Mouse (Mus musculus) C2C12 (cell line): ENCODE results near the gene Tkt. TPM values are rescaled to one million over a fixed set of nuclear protein-coding genes. Genes with fewer than 3 reads are reported as not detected.
"Not testable (repeated sequence)": the region's sequence is repeated elsewhere in the genome, so short reads cannot be mapped to it uniquely, and the experiment has no call there.

Experiments
- H3K27me3 ChIP-seq: one replicate; pipeline ENCODE4 v1.6.1; 2011; ENCODE audit not compliant: control insufficient read depth, insufficient read depth, insufficient read length
- H3K36me3 ChIP-seq: one replicate; pipeline ENCODE4 v1.6.1; 2011; ENCODE audit not compliant: control insufficient read depth, insufficient read depth
- H3K4me3 ChIP-seq: one replicate; pipeline ENCODE4 v1.5.1; 2011; ENCODE audit warnings: mild to moderate bottlenecking, control low read depth; ENCODE audit not compliant: poor library complexity, insufficient read depth, severe bottlenecking
- H3K79me2 ChIP-seq: one replicate; pipeline ENCODE4 v1.6.1; 2011; ENCODE audit not compliant: control insufficient read depth, insufficient read depth
- H3K79me3 ChIP-seq: one replicate; pipeline ENCODE4 v1.6.1; 2011; ENCODE audit warnings: low read depth, control low read depth
- H3ac ChIP-seq: one replicate; pipeline ENCODE3; 2011; ENCODE audit warnings: low read depth; ENCODE audit not compliant: control insufficient read depth, insufficient read length
- CEBPB ChIP-seq: IDR thresholded peaks from one replicate; pipeline ENCODE4 v1.6.1; 2011; ENCODE audit warnings: low read depth, mild to moderate bottlenecking, control low read depth, moderate library complexity
- CTCF ChIP-seq: IDR thresholded peaks from one replicate; pipeline ENCODE4 v1.5.1; 2011; ENCODE audit not compliant: control insufficient read depth, insufficient read depth, insufficient read length
- FOSL1 ChIP-seq: IDR thresholded peaks from one replicate; pipeline ENCODE4 v1.8.0; 2011; ENCODE audit warnings: mild to moderate bottlenecking, low read length; ENCODE audit not compliant: poor library complexity, insufficient read depth, severe bottlenecking
- MAX ChIP-seq: IDR thresholded peaks from one replicate; pipeline ENCODE4 v1.6.1; 2011; ENCODE audit warnings: mild to moderate bottlenecking, control low read depth
- MYOD1 ChIP-seq: IDR thresholded peaks from one replicate; pipeline ENCODE4 v1.6.1; 2011; ENCODE audit warnings: low read depth; ENCODE audit not compliant: control insufficient read depth, insufficient read length
- MYOG ChIP-seq: IDR thresholded peaks from one replicate; pipeline ENCODE4 v1.6.1; 2011; ENCODE audit not compliant: control insufficient read depth, insufficient read length; ENCODE audit errors: extremely low read depth
- USF1 ChIP-seq: IDR thresholded peaks from one replicate; pipeline ENCODE4 v1.6.1; 2011; ENCODE audit warnings: low read depth, mild to moderate bottlenecking, control low read depth, moderate library complexity
- polyA plus RNA-seq: library from polyadenylated mRNA; unstranded; fragments of >200 nt; fragmentation: generic; extraction: Trizol; gene quantifications from one replicate; pipeline ENCODE4 v1.2.1, GENCODE M21; 2012; ENCODE audit warnings: missing spikeins

Tkt gene
- polyA plus RNA-seq, 1 experiment: 86.5 TPM

DNA sequence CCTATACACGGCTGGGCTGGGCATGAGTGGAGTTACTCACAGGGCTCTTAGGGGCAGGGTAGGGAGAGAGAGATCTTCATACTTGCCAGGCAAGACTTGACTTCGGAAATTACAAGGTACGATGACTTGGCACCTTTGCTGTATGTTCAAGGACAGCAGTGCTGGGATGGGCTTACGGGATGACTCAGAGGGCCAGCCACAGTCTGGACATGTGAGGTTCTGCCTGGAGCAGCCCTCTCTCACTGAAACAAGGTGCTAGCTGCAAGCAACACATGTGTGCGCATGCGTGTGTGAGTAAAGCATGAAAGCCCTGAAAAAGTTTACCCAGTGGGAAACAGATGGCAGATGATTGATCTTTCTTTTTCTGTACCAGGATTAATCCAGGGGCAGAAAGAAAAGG, 16.3 kb upstream of the Tkt start:
- H3K4me3 ChIP-seq: no peak overlapping the region
- peaks cover 10% of the 10 kb centered on the region for H3K36me3 ChIP-seq
- no peak overlapping the region for H3ac ChIP-seq
- H3K79me2 ChIP-seq: no peaks in the 10 kb centered on the region
- no peaks in the 10 kb centered on the region for H3K27me3 ChIP-seq
- H3K79me3 ChIP-seq: no peaks in the 10 kb centered on the region
- TF ChIP-seq CEBPB (no peak), MYOD1 (no peak), MAX (no peak), FOSL1 (no peak), MYOG (no peak), USF1 (no peak), CTCF (no peak)

DNA sequence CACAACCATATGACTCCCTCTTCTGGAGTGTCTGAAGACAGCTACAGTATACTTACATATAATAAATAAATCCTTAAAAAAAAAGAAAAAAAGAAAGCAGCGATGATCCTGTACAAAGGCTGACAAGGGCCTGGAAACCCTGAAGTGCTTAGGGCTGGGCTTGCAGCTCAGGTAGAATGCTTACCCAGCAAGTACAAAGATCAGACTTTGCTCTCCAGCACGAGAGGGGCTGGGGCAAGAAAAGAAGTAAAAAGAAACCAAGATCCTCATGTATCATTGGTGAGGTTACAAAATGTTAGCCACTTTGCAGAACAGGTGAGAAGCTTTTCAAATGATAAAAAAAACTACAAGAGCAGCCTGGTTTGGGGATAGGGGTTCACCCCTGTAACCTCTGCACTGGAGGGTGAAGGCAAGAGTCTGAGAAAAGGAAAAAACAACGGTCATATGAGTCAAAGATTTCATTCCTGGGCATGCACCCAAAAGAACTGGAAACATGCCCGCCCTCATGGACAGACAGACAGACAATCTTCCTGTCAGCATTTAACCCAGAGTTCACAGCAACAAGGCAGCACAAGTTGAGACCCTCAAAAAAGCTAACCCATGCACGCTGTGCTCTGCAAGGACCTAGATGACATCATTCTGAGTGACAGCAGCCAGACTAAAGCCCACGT, 14.2 kb upstream of the Tkt start:
- Histone ChIP-seq H3K79me3 (no peaks in the 10 kb centered on the region), H3K36me3 (no peaks in the 10 kb centered on the region), H3K27me3 (no peaks in the 10 kb centered on the region), H3K4me3 (no peak overlapping the region), H3ac (no peak overlapping the region), H3K79me2 (no peaks in the 10 kb centered on the region)
- no peak for TF ChIP-seq USF1
- no peak for TF ChIP-seq FOSL1
- TF ChIP-seq MYOD1: no peak
- TF ChIP-seq CTCF: no peak
- no peak for TF ChIP-seq CEBPB
- no peak for TF ChIP-seq MYOG
- TF ChIP-seq MAX: no peak

DNA sequence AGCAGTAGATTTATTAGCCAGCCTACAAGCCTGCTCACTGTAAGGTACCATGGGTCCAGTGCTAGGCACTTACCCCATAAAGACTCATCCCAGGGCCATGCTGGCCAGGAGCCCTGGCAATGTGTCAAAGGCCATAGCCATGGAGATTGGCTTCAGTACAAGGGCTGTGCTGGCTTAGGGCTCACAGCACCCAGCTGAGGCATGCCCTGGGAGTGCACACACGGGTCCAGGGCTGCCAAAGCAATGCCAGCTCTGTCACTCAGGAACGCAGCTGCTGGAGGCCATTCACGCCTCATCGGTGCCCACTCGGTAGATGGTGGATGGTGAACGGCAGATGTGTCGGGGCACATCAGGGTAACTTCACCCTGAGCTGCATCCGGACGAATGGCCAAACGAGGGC, 6.6 kb upstream of the Tkt start:
- Histone ChIP-seq H3ac (no peak overlapping the region), H3K79me2 (no peaks in the 10 kb centered on the region), H3K79me3 (no peaks in the 10 kb centered on the region), H3K36me3 (no peaks in the 10 kb centered on the region), H3K4me3 (no peak overlapping the region), H3K27me3 (no peaks in the 10 kb centered on the region)
- TF ChIP-seq CTCF (no peak), MYOG (no peak), MAX (no peak), CEBPB (no peak), USF1 (no peak), MYOD1 (no peak), FOSL1 (no peak)

DNA sequence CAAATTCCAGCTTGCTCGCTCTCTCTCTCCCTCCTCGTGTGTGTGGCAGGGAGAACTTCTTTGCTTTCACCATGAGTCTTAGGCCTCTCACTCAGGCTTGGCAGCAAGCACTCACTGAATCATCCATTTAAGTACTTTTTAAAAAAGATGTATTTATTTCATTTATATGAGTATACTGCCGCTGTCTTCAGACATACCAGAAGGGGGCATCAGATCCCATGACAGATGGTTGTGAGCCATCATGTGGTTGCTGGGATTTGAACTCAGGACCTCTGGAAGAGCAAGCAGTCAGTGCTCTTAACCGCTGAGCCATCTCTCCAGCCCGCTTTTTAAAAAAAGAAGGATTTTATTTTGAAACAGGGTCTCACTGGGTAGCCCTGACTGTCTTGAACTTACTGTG, 4.8 kb upstream of the Tkt start:
- H3K27me3 ChIP-seq, H3K4me3 ChIP-seq, H3ac ChIP-seq, H3K79me2 ChIP-seq, H3K36me3 ChIP-seq, H3K79me3 ChIP-seq: not testable (repeated sequence)

DNA sequence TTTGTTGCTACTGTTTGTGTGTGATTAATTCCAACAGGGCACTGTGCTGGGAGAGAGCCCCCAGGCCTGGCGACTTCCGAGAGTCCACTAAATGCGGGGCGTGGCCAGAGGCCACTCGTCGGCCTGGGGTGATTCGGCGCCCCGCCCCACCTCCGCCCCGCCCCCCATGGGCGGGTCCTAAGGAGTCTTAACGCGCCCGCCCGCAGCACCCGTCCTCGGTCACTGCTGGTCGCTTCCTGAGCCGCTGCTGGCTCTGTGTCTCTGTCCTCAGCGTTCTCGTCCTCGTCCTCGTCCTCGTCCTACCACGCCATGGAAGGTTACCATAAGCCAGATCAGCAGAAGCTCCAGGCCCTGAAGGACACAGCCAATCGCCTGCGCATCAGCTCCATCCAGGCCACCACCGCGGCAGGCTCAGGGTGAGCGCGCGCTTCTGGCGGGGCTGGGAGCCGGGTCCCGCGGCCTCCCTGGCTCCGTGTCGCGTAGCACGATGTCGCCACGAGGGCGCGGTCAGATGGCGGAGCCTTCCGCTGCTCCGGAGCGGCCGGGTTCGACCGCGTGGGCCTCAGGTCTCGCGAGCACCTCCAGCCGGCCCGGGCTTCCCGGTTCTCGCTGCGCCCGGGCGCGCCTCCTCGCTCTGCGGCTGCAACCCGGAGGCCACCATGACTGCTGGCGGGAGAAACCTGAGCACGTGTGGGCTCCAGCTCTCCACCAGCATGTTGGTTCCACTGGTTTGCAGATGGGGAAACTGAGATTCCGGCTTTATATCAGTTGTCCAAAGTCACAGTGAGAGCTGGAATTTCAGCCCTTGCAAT, 1.0 kb downstream of the Tkt start:
- H3K36me3 ChIP-seq: peaks cover 22% of the 10 kb centered on the region
- H3K4me3 ChIP-seq: peak overlapping the region; percentile 69
- no peaks in the 10 kb centered on the region for H3K27me3 ChIP-seq
- peaks cover 52% of the 10 kb centered on the region for H3K79me2 ChIP-seq
- peaks cover 47% of the 10 kb centered on the region for H3K79me3 ChIP-seq
- peak overlapping the region; percentile 96 for H3ac ChIP-seq
- TF ChIP-seq MAX: peak; percentile 68
- no peak for TF ChIP-seq CEBPB

DNA sequence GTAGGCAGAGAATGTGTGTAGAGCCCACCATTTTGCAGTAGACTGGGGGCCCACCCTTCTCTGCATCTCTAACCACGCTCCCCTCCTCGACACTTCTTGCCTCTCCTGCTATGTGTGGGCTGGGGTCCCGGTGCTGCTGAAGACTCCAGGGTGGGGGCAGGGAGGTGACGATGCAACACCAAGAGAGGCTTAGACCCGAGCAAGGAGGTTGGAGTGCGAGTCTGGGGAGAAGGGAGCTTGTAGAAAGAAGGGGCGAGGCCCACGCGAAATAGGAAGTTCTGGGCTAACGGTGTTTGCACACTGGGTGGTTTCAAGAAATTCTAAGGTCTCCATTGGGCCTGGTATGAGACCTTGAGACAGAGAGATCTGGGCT, 1.6 kb downstream of the Tkt start:
- Histone ChIP-seq H3K36me3 (peaks cover 28% of the 10 kb centered on the region), H3K79me2 (peaks cover 58% of the 10 kb centered on the region), H3K4me3 (peak overlapping the region; percentile 69), H3ac (peak overlapping the region; percentile 96), H3K27me3 (no peaks in the 10 kb centered on the region), H3K79me3 (peaks cover 53% of the 10 kb centered on the region)
- TF ChIP-seq MYOG (no peak), MYOD1 (no peak), FOSL1 (no peak), CEBPB (no peak), USF1 (no peak), CTCF (no peak), MAX (no peak)
